Mouse (Mus musculus): ENCODE data around the gene Mt3.

DNA sequence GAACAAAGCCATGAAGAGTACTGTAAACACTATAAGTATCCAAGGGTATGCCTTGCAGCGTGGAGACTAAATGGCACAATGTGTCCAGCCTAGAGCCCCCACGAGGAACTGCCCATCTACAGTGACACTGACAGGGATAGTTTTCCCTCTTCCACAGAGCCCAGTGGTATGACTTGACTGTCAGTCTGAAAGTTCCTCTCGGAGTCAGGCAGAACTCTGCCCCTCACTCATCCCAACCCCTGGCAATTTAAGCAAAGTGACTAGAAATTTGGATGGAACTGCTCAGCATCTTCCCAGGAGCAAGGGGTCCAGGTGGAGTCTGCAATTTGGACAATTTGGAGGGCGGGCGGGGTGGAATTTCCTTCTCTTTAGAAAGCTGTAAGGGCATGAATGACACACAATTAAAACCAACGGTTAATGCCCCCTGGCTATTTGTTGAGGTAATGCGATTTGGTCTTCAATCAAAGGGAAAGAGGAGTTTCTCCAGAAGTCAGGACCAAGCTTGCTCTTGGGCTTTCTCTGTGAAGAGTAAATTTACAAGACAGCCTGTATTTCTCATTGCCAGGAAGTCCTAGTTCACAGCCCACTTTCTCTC is 22.3 kb downstream of the Mt3 start:
- TF ChIP-seq POLR2A (IDR thresholded peaks at IDR 0.05; ENCODE audit: borderline replicate concordance, low read depth, low read length) (no peak), CTCF (IDR thresholded peaks at IDR 0.05; ENCODE audit: low read depth, low read length) (no peak; the same call in 1 of the 2 replicates)

Data from bone marrow macrophage, adult 2 months (primary cell).